Comparison of ENCODE assay signal across 8 mouse cellular contexts in the genomic region with DNA sequence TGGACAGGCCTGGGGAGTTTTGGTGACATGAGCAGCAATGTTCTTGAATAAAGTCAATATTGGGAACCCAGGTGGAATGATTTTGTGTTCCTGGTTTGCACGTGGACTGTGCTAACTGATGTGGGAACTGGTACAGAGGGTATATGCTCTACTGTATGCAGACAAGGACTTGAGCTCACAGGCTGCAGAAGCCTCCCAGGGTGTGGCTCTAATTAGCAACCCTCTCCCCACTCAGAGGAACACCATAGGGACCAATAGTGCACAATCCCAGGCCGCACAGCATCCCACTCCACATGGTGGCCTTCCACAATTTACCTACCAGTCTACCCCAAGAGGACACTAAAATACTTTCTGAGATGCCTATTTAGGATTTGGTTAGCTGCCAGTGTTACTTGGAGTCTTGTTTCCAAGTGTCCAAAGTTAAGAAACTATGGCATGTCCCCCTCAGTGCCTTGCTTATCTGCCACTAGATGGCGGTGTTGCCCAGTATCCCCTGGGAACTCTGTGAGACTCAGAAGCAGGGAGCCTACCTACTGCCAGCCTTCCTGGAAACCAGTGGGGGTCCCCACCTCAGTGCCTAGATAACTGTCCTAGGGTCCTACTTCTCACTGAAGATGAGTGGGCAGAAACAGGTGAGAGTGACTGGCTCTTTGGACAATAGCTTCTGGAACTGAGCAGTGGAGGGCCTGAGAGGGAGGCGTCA.
DNase-seq lines count a peak whose midpoint lies in the region; ATAC-seq and TF ChIP-seq lines count a peak whose summit lies in the region.

No protein-coding gene starts in this region.

- no peak overlapping the region for H3K9ac ChIP-seq in limb, embryonic 11.5 days (ENCODE audit: low read length)
- H3K9ac ChIP-seq in stomach, embryonic 15.5 days: no peak overlapping the region

- intact Hi-C loops in gastrocnemius, postnatal 36 days (cut with DNase I): loop anchor here (1.0 to 5.0 kb wide), 4 partner anchors 41 to 165 kb away; no protein-coding TSS in a partner anchor

- no peaks in the 10 kb centered on the region for H3K36me3 ChIP-seq in kidney, adult 2 months (ENCODE audit: control insufficient read depth, insufficient read depth, low read length)
- H3K36me3 ChIP-seq in limb, embryonic 11.5 days (ENCODE audit: control insufficient read depth, insufficient read depth, low read length): no peaks in the 10 kb centered on the region
- H3K36me3 ChIP-seq in stomach, embryonic 15.5 days: no peaks in the 10 kb centered on the region

- peak; percentile 93 for TF ChIP-seq CTCF in kidney, adult 2 months (conservative IDR thresholded peaks at IDR 0.05; ENCODE audit: insufficient read depth, insufficient read length, low read depth, low read length)

- no peaks in the 10 kb centered on the region for H3K4me1 ChIP-seq in kidney, adult 2 months (ENCODE audit: control insufficient read depth, insufficient read depth, low read length)
- no peaks in the 10 kb centered on the region for H3K4me1 ChIP-seq in limb, embryonic 11.5 days (ENCODE audit: control insufficient read depth, insufficient read depth, low read length)
- no peaks in the 10 kb centered on the region for H3K4me1 ChIP-seq in stomach, embryonic 15.5 days

- no peaks in the 10 kb centered on the region for H3K27me3 ChIP-seq in kidney, adult 2 months (replicated peaks; ENCODE audit: control insufficient read depth, insufficient read depth, low read length)
- no peaks in the 10 kb centered on the region for H3K27me3 ChIP-seq in limb, embryonic 11.5 days (ENCODE audit: control insufficient read depth, insufficient read depth, low read length)
- H3K27me3 ChIP-seq in stomach, embryonic 15.5 days (replicated peaks): no peaks in the 10 kb centered on the region

- no peak overlapping the region for H3K27ac ChIP-seq in kidney, adult 2 months (ENCODE audit: insufficient read depth, low read depth, low read length)
- H3K27ac ChIP-seq in limb, embryonic 11.5 days (replicated peaks; ENCODE audit: low read depth, low read length): no peak overlapping the region
- no peak overlapping the region for H3K27ac ChIP-seq in stomach, embryonic 15.5 days

- DNase-seq in 416B (ENCODE audit: low read depth): peak; percentile 73
- peak; percentile 69 for DNase-seq in adrenal gland, adult 8-10 months
- peak; percentile 85 for DNase-seq in embryo, embryonic 11 days
- DNase-seq in gastrocnemius, postnatal 36 days: peak; percentile 59 to 70
- peak; percentile 83 for DNase-seq in kidney, adult 2 months
- peak; percentile 83 for DNase-seq in limb, embryonic 11.5 days (ENCODE audit: low spot score)
- DNase-seq in natural killer cell, adult 2 months (ENCODE audit: low spot score in 2 of 2): peak; percentile 33 to 69

- H3K4me3 ChIP-seq in kidney, adult 2 months (ENCODE audit: insufficient read depth, low read depth, low read length): no peak overlapping the region
- no peak overlapping the region for H3K4me3 ChIP-seq in limb, embryonic 11.5 days (ENCODE audit: low read depth, low read length)
- H3K4me3 ChIP-seq in stomach, embryonic 15.5 days (replicated peaks): no peak overlapping the region

- H3K9me3 ChIP-seq in limb, embryonic 11.5 days (ENCODE audit: control insufficient read depth, low read length): no peaks in the 10 kb centered on the region
- no peaks in the 10 kb centered on the region for H3K9me3 ChIP-seq in stomach, embryonic 15.5 days

- no peak for ATAC-seq in limb, embryonic 11.5 days (ENCODE audit: insufficient number of reproducible peaks, low FRiP score, low TSS enrichment, low read depth)
- ATAC-seq in stomach, embryonic 15.5 days (ENCODE audit: insufficient read depth, low FRiP score, low read depth): peak; percentile 42; the same call in 1 of the 2 replicates

- TF ChIP-seq POLR2A in kidney, adult 2 months (IDR thresholded peaks at IDR 0.05; ENCODE audit: low read depth, low read length): no peak

- 72% methylated on average over 4 of the region's 4 CpGs for WGBS in kidney, adult 2 months
- 61% methylated on average over 4 of the region's 4 CpGs for WGBS in limb, embryonic 11.5 days
- WGBS in stomach, embryonic 15.5 days: 62% methylated on average over 4 of the region's 4 CpGs

- H3K4me2 ChIP-seq in limb, embryonic 11.5 days (ENCODE audit: low read depth, severe bottlenecking): no peak overlapping the region
- no peak overlapping the region for H3K4me2 ChIP-seq in stomach, embryonic 15.5 days
